Mouse (Mus musculus) embryonic facial prominence, embryonic 14.5 days (tissue): ENCODE results near the gene Arhgdia. TPM values are rescaled to one million over a fixed set of nuclear protein-coding genes. Genes with fewer than 3 reads are reported as not detected.
"Not testable (repeated sequence)": the region's sequence is repeated elsewhere in the genome, so short reads cannot be mapped to it uniquely, and the experiment has no call there.

Experiments
- ATAC-seq: fragments of 200-750 bp; cut with Nextera tagmentation; 2 replicates; pipeline ENCODE4 v1.8.0; 2017; ENCODE audit warnings: low read depth, moderate number of reproducible peaks, moderate TSS enrichment
- DNase-seq: peaks from one replicate; pipeline ENCODE4 v3.0.0-alpha.2; 2015; ENCODE audit warnings: low spot score
- H3K27ac ChIP-seq: fragments of 300-500 bp; sonication (generic); replicated peaks from 2 replicates; pipeline ENCODE4 v1.5.1; 2014; ENCODE audit warnings: low read depth, mild to moderate bottlenecking, low read length, moderate library complexity
- H3K27me3 ChIP-seq: fragments of 300-500 bp; sonication (generic); replicated peaks from 2 replicates; pipeline ENCODE4 v1.6.1; 2014; ENCODE audit warnings: low read length; ENCODE audit not compliant: control insufficient read depth, insufficient read depth
- H3K36me3 ChIP-seq: fragments of 300-500 bp; sonication (generic); 2 replicates; pipeline ENCODE4 v1.6.1; 2014; ENCODE audit warnings: low read length, mixed read lengths; ENCODE audit not compliant: control insufficient read depth, insufficient read depth
- H3K4me1 ChIP-seq: fragments of 300-500 bp; sonication (generic); 2 replicates; pipeline ENCODE4 v1.6.1; 2014; ENCODE audit warnings: antibody characterized with exemption, low read length; ENCODE audit not compliant: control insufficient read depth, insufficient read depth
- H3K4me2 ChIP-seq: fragments of 300-500 bp; sonication (generic); 2 replicates; pipeline ENCODE4 v1.6.1; 2014; ENCODE audit warnings: low read depth, mild to moderate bottlenecking, low read length, moderate library complexity, mixed read lengths
- H3K4me3 ChIP-seq: fragments of 300-500 bp; sonication (generic); 2 replicates; pipeline ENCODE4 v1.5.1; 2014; ENCODE audit warnings: low read depth, mild to moderate bottlenecking, low read length
- H3K9ac ChIP-seq: fragments of 300-500 bp; sonication (generic); 2 replicates; pipeline ENCODE4 v1.6.1; 2014; ENCODE audit warnings: low read depth, mild to moderate bottlenecking, low read length, moderate library complexity, mixed read lengths
- H3K9me3 ChIP-seq: fragments of 300-500 bp; sonication (generic); 2 replicates; pipeline ENCODE4 v1.6.1; 2016; ENCODE audit warnings: low read length; ENCODE audit not compliant: control insufficient read depth
- WGBS: fragments of 180-500 bp; shearing (Covaris S2); extraction: QIAGEN DNeasy Blood & Tissue Kit; methylation state at CpG from one replicate; pipeline ENCODE4 v1.1.7; 2014; 5-methylcytosine and 5-hydroxymethylcytosine counted together
- polyA plus RNA-seq: library from polyadenylated mRNA; unstranded; fragments of >200 nt; fragmentation: Nextera tagmentation; extraction: Ambion mirVana; gene quantifications from 2 replicates; pipeline ENCODE4 v1.2.1, GENCODE M21; 2014

Gene Arhgdia
- polyA plus RNA-seq, 1 experiment from 2014 or later = 558 TPM

DNA sequence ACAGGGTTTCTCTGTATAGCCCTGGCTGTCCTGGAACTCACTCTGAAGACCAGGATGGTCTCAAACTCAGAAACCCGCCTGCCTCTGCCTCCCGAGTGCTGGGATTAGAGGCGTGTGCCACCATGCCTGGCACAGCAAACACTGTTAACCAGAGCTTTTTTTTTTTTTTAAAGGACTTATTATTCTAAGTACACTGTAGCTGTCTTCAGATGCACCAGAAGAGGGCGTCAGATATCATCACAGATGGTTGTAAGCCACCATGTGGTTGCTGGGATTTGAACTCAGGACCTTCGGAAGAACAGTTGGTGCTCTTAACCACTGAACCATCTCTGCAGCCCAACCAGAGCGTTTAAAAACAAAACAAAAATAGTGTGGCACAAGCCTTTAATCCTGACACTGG lies 22.6 kb downstream of the Arhgdia start:
- not testable (repeated sequence) for H3K4me3 ChIP-seq, H3K27me3 ChIP-seq, H3K27ac ChIP-seq, DNase-seq, H3K9ac ChIP-seq, H3K9me3 ChIP-seq, H3K4me2 ChIP-seq, ATAC-seq, H3K4me1 ChIP-seq
- WGBS = 86% methylated on average over 6 of the region's 6 CpGs
- H3K36me3 ChIP-seq = peaks cover 54% of the 10 kb centered on the region

DNA sequence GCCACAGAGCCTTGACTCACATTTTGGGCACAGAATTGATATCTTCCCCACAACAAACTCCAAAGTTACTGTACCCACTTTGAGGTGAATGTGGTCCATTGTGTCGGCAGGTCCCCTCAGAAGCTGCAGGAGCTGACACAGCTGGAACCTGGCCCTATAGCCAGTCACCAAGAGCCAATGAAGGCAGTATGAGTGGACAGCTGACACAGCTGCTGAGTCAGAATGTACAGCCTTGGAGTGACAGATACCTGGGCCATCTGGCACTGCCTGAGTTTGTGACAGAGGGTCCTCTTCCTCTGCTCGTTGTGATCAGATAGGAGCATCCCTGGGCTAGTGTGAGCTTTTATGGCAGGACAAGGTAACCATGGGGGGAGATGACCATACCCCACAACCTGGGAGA lies 26.2 kb downstream of the Arhgdia start:
- 60% methylated on average over 2 of the region's 2 CpGs for WGBS
- no peak overlapping the region for H3K27ac ChIP-seq
- H3K4me3 ChIP-seq = no peak overlapping the region

DNA sequence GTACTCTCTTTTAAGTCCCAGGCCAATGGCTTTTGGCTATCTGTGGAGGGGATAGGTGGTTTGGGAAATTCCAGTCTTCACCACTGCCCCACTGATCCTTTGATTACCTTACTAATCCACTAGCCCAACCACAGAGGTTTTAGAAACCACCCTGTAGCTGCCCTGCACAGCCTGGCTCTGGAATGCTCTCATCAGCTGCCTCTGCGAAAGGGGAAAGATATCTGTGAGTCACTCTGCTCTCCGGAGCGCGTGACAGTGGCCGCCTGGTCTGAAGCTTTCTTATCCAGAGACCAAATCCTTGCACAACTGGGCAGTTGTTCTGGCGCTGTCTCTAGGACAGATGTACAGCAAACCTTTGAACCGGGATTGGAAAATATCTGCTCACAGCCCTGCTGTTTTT lies 26.6 kb downstream of the Arhgdia start:
- 58% methylated on average over 7 of the region's 7 CpGs for WGBS
- Histone ChIP-seq H3K27me3 (no peaks in the 10 kb centered on the region), H3K4me2 (no peak overlapping the region), H3K9ac (no peak overlapping the region), H3K9me3 (peaks cover 5% of the 10 kb centered on the region; the same call in 1 of the 2 replicates), H3K4me3 (no peak overlapping the region), H3K36me3 (peaks cover 14% of the 10 kb centered on the region), H3K4me1 (0 out of 2 replicates have a peak, but pooled peaks cover 5% of the 10 kb centered on the region), H3K27ac (no peak overlapping the region)
- ATAC-seq (no peak), DNase-seq (peak; percentile 16)

More for the DNA sequence above, 26.2 kb downstream of the Arhgdia start:
- H3K9me3 ChIP-seq = peaks cover 5% of the 10 kb centered on the region; the same call in 1 of the 2 replicates
- no peak for ATAC-seq
- no peaks in the 10 kb centered on the region for H3K27me3 ChIP-seq
- H3K4me2 ChIP-seq = no peak overlapping the region
- no peak overlapping the region for H3K9ac ChIP-seq
- H3K4me1 ChIP-seq = 0 out of 2 replicates have a peak, but pooled peaks cover 2% of the 10 kb centered on the region
- no peak for DNase-seq
- peaks cover 18% of the 10 kb centered on the region for H3K36me3 ChIP-seq

DNA sequence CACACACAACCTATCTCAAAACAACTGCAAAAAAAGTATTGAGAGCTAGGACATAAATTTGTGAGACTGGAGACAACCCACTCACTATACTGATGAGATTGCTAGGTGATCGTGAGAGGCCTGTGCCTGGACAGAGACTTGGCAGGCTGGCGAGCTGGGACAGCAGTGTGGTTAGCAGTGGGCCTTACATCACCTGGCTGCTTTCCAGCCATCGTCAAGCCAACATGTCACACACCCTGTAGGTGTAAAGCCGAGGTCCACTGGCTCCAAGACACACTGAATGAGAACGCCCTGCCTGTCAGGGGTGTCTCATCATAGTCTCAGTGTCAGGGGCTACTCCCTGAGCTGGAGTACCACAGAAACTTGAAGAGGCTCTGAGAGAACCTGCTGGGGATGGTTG lies 28.7 kb downstream of the Arhgdia start:
- no peaks in the 10 kb centered on the region for H3K27me3 ChIP-seq
- peaks cover 3% of the 10 kb centered on the region; the same call in 1 of the 2 replicates for H3K9me3 ChIP-seq
- H3K4me3 ChIP-seq = no peak overlapping the region
- H3K4me2 ChIP-seq = no peak overlapping the region
- ATAC-seq = no peak
- H3K36me3 ChIP-seq = no peaks in the 10 kb centered on the region
- no peak for DNase-seq
- H3K9ac ChIP-seq = no peak overlapping the region
- peaks cover 16% of the 10 kb centered on the region for H3K4me1 ChIP-seq
- H3K27ac ChIP-seq = no peak overlapping the region
- WGBS = 73% methylated on average over 5 of the region's 5 CpGs

DNA sequence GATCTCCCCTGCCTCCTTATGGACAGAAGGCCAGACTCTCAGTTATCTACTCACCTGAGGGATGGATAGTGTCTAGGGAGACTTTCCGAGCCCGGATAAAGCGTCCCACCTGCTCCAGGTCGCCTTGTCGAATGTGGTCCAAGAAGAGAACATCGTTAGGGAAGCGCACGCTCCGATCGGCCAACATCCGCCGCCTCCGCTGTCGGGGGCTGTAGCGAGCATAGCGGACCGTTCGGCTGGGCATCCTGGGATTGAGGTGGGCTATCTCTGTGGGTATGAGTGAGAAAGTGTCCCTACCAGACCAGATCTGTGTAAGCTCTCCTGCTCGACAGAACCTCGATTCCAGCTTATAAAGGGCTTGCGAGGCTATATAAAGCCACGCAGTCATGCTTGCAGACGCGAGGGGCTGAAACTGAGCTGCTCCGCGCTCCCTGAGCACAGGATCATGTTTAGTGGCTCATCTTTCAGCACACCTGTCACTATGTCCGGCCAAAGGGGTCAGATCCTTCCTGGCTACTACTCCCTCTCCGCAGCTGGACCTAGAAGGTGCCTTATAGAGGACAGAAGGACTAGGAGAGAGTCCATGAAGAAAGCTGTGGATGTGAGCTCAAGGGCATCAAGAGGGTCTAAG lies 30.5 kb downstream of the Arhgdia start, which contains the start of gene Ppp1r27:
Ppp1r27 (minus strand) TSS at position 323 of the 631 bp plus-strand sequence.
- Histone ChIP-seq H3K27ac (no peak within 1 kb of the TSS), H3K4me2 (peak within 1 kb of the TSS; percentile 85), H3K4me1 (peaks cover 16% of the 10 kb centered on the region), H3K9ac (peak within 1 kb of the TSS; percentile 98), H3K27me3 (no peaks in the 10 kb centered on the region), H3K4me3 (peak within 1 kb of the TSS; percentile 99), H3K36me3 (peaks cover 3% of the 10 kb centered on the region; the same call in 1 of the 2 replicates), H3K9me3 (no peaks in the 10 kb centered on the region)
- 93% methylated on average over 28 of the region's 28 CpGs for WGBS
- DNase-seq (no peak), ATAC-seq (no peak)

DNA sequence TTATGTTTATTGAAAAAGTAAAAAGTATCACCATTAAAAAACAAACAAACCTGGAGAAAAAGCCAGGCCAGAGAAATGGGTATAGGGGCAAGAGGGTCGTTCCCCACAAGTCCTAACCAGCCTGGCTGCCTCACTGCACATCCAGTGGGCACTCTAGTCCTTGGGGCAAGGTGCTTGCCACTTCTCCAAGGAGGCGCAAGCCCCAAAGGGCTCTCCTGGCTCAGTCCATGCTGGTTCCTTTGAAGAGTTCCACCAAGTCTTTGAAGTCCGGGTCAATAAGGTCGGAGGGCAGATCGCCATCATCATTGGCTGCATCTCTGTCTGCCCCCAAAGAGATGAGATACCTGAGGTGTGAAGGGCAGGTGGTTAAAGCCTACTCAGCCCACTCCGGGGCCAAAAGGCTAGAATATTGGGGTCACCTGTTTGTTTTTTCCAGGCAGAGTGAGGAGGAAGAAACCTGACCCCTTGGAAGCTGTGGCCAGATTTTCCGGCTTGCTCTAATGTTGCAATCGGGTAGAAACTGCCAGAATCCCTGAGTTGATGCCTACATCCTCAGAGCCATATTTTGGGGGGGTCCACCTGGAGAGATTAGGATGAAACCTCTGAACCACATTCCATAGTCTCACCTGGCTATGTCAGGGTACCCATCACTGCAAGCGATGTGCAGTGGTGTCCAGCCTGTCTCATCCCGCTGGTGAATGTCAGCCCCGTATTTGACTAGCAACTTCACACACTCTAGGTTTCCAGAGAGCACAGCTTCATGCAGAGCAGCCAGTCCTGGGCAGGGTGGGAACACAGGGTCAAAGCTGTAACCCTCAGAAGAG lies 31.2 kb downstream of the Arhgdia start:
- no peak for DNase-seq

DNA sequence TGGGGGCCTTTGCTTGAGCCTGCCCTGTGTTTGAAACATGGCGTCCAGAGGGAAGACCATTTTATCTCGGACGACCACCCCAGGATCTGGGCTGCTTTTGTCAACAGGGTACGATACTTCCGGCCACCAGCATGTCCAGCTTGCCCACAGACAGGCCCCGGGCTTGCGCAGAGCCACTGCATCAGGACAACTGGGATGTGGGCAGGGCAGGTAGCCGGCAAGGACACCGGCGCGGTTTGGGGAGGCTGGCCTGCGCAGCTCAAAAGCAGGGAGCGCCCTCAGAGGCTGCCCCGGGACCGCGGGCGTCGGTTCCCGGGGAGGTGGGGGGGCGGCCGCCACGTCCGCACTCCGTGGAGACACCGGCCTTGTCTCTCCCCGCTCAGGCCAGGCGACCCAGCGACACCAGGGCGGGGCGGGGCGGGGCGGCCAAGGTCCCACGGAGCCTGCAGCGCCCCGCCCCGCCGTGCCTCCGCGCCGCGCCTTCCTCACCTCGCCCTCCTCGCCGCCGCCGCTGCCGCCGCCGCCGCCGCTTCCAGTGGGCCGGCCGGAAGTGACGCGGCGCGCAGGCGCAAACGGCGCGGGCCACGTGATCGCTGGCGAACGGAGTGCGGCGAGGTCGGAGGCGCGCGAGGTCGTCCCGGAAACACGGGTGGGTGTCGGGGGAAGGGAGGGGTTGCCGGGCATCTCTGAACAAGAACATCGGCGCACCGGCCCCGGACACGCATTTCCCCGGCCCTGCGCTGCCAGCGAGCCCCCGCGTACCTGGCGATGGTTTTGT lies 32.1 kb downstream of the Arhgdia start, which contains the start of gene Mcrip1:
Mcrip1 (minus strand) TSS at position 560 of the 778 bp plus-strand sequence.
- H3K9ac ChIP-seq = peak within 1 kb of the TSS; percentile 98
- H3K4me1 ChIP-seq = peaks cover 16% of the 10 kb centered on the region
- H3K36me3 ChIP-seq = peaks cover 13% of the 10 kb centered on the region
- peak within 1 kb of the TSS; percentile 99 for H3K4me3 ChIP-seq
- ATAC-seq = peak; percentile 90
- WGBS = under 1% methylated on average over 53 of the region's 87 CpGs
- peak within 1 kb of the TSS; percentile 85 for H3K4me2 ChIP-seq
- peak within 1 kb of the TSS; percentile 91 for H3K27ac ChIP-seq
- H3K27me3 ChIP-seq = no peaks in the 10 kb centered on the region
- no peaks in the 10 kb centered on the region for H3K9me3 ChIP-seq
- DNase-seq = peak; percentile 93

More for the DNA sequence above, 31.2 kb downstream of the Arhgdia start:
- no peak for ATAC-seq
- WGBS = 68% methylated on average over 11 of the region's 11 CpGs
- peaks cover 4% of the 10 kb centered on the region for H3K36me3 ChIP-seq
- H3K9ac ChIP-seq = peak overlapping the region; percentile 98
- H3K27me3 ChIP-seq = no peaks in the 10 kb centered on the region
- H3K4me1 ChIP-seq = peaks cover 16% of the 10 kb centered on the region
- peak overlapping the region; percentile 91 for H3K27ac ChIP-seq
- H3K4me2 ChIP-seq = peak overlapping the region; percentile 85
- H3K4me3 ChIP-seq = peak overlapping the region; percentile 99
- H3K9me3 ChIP-seq = no peaks in the 10 kb centered on the region

DNA sequence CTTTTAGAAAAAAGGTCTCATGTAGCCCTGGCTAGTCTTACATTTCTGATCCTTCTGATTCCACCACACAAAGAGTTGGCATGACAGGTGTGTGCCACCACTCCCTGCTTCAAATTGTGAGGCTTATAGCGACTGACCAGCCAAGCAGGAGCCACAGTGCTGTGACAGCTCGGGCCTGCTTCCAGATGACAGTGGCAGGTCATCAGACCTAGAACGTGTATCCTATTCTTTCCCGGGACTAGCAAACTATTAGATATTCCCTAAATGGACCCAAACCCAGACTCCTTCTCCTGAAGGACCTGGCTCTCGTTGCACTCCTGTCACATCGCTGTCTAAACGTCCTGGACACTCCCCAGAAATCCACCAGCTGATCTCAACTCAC lies 32.6 kb downstream of the Arhgdia start:
- no peaks in the 10 kb centered on the region for H3K27me3 ChIP-seq
- WGBS = 22% methylated on average over 7 of the region's 7 CpGs
- peak overlapping the region; percentile 91 for H3K27ac ChIP-seq
- H3K9ac ChIP-seq = peak overlapping the region; percentile 98
- ATAC-seq (0 out of 2 replicates have a peak, but pooled peaks have one; percentile 7), DNase-seq (no peak)
- peak overlapping the region; percentile 99 for H3K4me3 ChIP-seq
- H3K36me3 ChIP-seq = peaks cover 19% of the 10 kb centered on the region
- peak overlapping the region; percentile 85 for H3K4me2 ChIP-seq
- H3K4me1 ChIP-seq = peaks cover 16% of the 10 kb centered on the region
- no peaks in the 10 kb centered on the region for H3K9me3 ChIP-seq
